Mouse (Mus musculus): ENCODE results near the gene Cacnb2. TPM values are rescaled to one million over a fixed set of nuclear protein-coding genes. Genes with fewer than 3 reads are reported as not detected.

Cacnb2 gene
- total and polyA plus RNA-seq, 3 experiments, result not detected

DNA sequence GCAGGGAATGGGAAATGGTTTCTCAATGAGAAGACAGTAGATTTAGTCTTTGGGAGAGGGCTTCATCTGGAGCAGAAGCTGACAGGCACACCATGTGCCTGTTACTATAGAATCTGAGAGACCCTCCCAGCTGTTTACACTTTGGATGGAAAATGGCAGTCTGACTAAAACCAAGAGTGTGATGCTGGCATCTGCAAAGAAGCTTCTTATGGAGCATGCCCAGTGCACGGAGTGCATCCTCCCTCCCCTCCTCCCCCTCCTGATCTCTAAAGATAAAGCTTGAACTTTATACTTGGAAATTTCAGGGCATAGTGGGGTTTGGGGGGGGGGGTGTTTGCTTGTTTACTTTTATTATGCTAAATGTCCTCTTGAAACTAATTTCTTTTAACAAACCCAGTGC, 270.2 kb downstream of the Cacnb2 start:
- Histone ChIP-seq H3K79me2 (ENCODE audit: control insufficient read depth, insufficient read depth, low read length, poor library complexity) (no peaks in the 10 kb centered on the region), H3K9me3 (replicated peaks; ENCODE audit: insufficient read depth, low read length) (no peaks in the 10 kb centered on the region), H3K36me3 (ENCODE audit: control insufficient read depth in 1 of 2, insufficient read depth in 2 of 2, low read length in 2 of 2) (no peaks in the 10 kb centered on the region), H3K27me3 (ENCODE audit: control insufficient read depth in 1 of 2, insufficient read depth in 2 of 2, low read length in 2 of 2) (no peaks in the 10 kb centered on the region), H3K4me3 (ENCODE audit: control insufficient read depth in 1 of 2, insufficient read depth in 1 of 2, low read depth in 2 of 2, low read length in 2 of 2) (no peak overlapping the region), H3K9ac (ENCODE audit: control insufficient read depth, low read depth, low read length, poor library complexity, severe bottlenecking) (no peak overlapping the region), H3K27ac (ENCODE audit: control insufficient read depth, low read depth, low read length) (no peak overlapping the region), H3K4me1 (ENCODE audit: control insufficient read depth in 1 of 2, insufficient read depth in 2 of 2, low read length in 2 of 2) (no peaks in the 10 kb centered on the region)
- DNase-seq (ENCODE audit: low read depth, low spot score), result no peak
- TF ChIP-seq ZKSCAN1 (IDR thresholded peaks at IDR 0.05; ENCODE audit: low read depth, low read length) (no peak), E2F4 (IDR thresholded peaks at IDR 0.05; ENCODE audit: borderline replicate concordance, low read depth, low read length) (no peak), MAFK (IDR thresholded peaks at IDR 0.05; ENCODE audit: borderline replicate concordance, low read depth, low read length) (no peak), USF1 (IDR thresholded peaks at IDR 0.05; ENCODE audit: low read depth, low read length) (no peak), HCFC1 (IDR thresholded peaks at IDR 0.05; ENCODE audit: low read depth, low read length) (no peak), GABPA (IDR thresholded peaks at IDR 0.05; ENCODE audit: low read depth, low read length) (no peak), EP300 (IDR thresholded peaks at IDR 0.05; ENCODE audit: low read depth in 1 of 2, low read length in 2 of 2) (no peak), GATA1 (IDR thresholded peaks at IDR 0.05; ENCODE audit: low read depth, low read length) (no peak), SIN3A (IDR thresholded peaks at IDR 0.05; ENCODE audit: low read length) (no peak), JUND (IDR thresholded peaks at IDR 0.05; ENCODE audit: low read depth, low read length) (no peak), ETS1 (IDR thresholded peaks at IDR 0.05; ENCODE audit: low read depth, low read length) (no peak), POLR2AphosphoS5 (IDR thresholded peaks at IDR 0.05; ENCODE audit: borderline replicate concordance, low read depth, low read length) (no peak), KAT2A (conservative IDR thresholded peaks at IDR 0.05; ENCODE audit: low read depth, low read length) (no peak), CHD2 (IDR thresholded peaks at IDR 0.05; ENCODE audit: low read length) (no peak), MAZ (IDR thresholded peaks at IDR 0.05; ENCODE audit: low read depth, low read length) (no peak), MYC (IDR thresholded peaks at IDR 0.05; ENCODE audit: low read depth, low read length) (no peak), POLR2AphosphoS2 (IDR thresholded peaks at IDR 0.05; ENCODE audit: low read length) (no peak), TBP (IDR thresholded peaks at IDR 0.05; ENCODE audit: low read depth, low read length) (no peak)

DNA sequence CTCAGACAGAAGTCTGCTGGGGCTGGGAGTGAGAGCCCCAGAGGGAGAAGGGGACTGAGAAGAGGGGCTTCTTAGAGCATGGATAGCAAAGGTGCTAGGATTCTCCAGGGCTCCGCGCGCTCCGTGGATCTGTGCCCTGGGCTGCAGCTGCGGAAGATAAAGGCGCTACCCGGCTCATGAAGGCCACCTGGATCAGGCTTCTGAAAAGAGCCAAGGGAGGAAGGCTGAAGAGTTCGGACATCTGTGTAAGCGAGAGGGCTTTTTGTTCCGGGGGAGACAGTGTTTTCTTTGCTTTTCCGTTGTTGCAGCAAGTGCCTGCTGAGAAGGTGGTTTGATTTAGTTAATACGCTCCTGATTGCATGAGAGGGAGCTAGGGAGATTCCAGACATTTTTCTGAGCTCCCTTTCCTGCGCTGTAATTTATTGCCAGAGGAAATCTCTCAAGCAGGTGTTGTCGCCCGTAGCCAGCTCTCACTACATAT, 270.9 kb downstream of the Cacnb2 start:
- no peaks in the 10 kb centered on the region for H3K79me2 ChIP-seq (ENCODE audit: control insufficient read depth, insufficient read depth, low read length, poor library complexity)
- H3K9ac ChIP-seq (ENCODE audit: control insufficient read depth, low read depth, low read length, poor library complexity, severe bottlenecking), result no peak overlapping the region
- DNase-seq (ENCODE audit: low read depth, low spot score), result no peak
- no peaks in the 10 kb centered on the region for H3K4me1 ChIP-seq (ENCODE audit: control insufficient read depth in 1 of 2, insufficient read depth in 2 of 2, low read length in 2 of 2)
- no peaks in the 10 kb centered on the region for H3K36me3 ChIP-seq (ENCODE audit: control insufficient read depth in 1 of 2, insufficient read depth in 2 of 2, low read length in 2 of 2)
- H3K9me3 ChIP-seq (replicated peaks; ENCODE audit: insufficient read depth, low read length), result no peaks in the 10 kb centered on the region
- no peak overlapping the region for H3K27ac ChIP-seq (ENCODE audit: control insufficient read depth, low read depth, low read length)
- TF ChIP-seq USF2 (IDR thresholded peaks at IDR 0.05; ENCODE audit: borderline replicate concordance in 1 of 2, insufficient read depth in 1 of 2, low read depth in 1 of 2, low read length in 2 of 2) (no peak), HCFC1 (IDR thresholded peaks at IDR 0.05; ENCODE audit: low read depth, low read length) (no peak), USF1 (IDR thresholded peaks at IDR 0.05; ENCODE audit: low read depth, low read length) (no peak), MYC (IDR thresholded peaks at IDR 0.05; ENCODE audit: low read depth, low read length) (no peak), SMC3 (IDR thresholded peaks at IDR 0.05; ENCODE audit: low read depth, low read length) (no peak), NRF1 (IDR thresholded peaks at IDR 0.05; ENCODE audit: insufficient read depth, low read depth, low read length, poor library complexity, severe bottlenecking) (no peak), MEF2A (IDR thresholded peaks at IDR 0.05; ENCODE audit: extremely low read depth, insufficient replicate concordance, low read depth, low read length, poor library complexity, severe bottlenecking) (no peak), RAD21 (IDR thresholded peaks at IDR 0.05; ENCODE audit: low read depth, low read length) (no peak), POLR2AphosphoS2 (IDR thresholded peaks at IDR 0.05; ENCODE audit: low read length) (no peak), NELFE (IDR thresholded peaks at IDR 0.05; ENCODE audit: low read depth, low read length) (no peak), E2F4 (IDR thresholded peaks at IDR 0.05; ENCODE audit: borderline replicate concordance, low read depth, low read length) (no peak), TCF12 (IDR thresholded peaks at IDR 0.05; ENCODE audit: low read depth, low read length) (no peak), POLR2AphosphoS5 (IDR thresholded peaks at IDR 0.05; ENCODE audit: borderline replicate concordance, low read depth, low read length) (no peak), TBP (IDR thresholded peaks at IDR 0.05; ENCODE audit: low read depth, low read length) (no peak), ZKSCAN1 (IDR thresholded peaks at IDR 0.05; ENCODE audit: low read depth, low read length) (no peak), CHD1 (IDR thresholded peaks at IDR 0.05; ENCODE audit: low read depth, low read length) (no peak), ETS1 (IDR thresholded peaks at IDR 0.05; ENCODE audit: low read depth, low read length) (no peak), CTCF (IDR thresholded peaks at IDR 0.05 in 2 of 3, conservative IDR thresholded peaks at IDR 0.05 in 1 of 3; ENCODE audit: control insufficient read depth in 1 of 3, insufficient read depth in 1 of 3, low read depth in 2 of 3, low read length in 3 of 3, poor library complexity in 1 of 3, severe bottlenecking in 1 of 3) (no peak)
- no peak overlapping the region for H3K4me3 ChIP-seq (ENCODE audit: control insufficient read depth in 1 of 2, insufficient read depth in 1 of 2, low read depth in 2 of 2, low read length in 2 of 2)
- H3K27me3 ChIP-seq (ENCODE audit: control insufficient read depth in 1 of 2, insufficient read depth in 2 of 2, low read length in 2 of 2), result no peaks in the 10 kb centered on the region

Measured in MEL (cell line).